Mouse (Mus musculus) left cerebral cortex, postnatal 36 days (tissue): Measurements from ENCODE around the gene Atg101. TPM values are rescaled to one million over a fixed set of nuclear protein-coding genes. Genes with fewer than 3 reads are reported as not detected.
A peak's percentile ranks its signal among the peaks of the same experiment; 100 is the strongest.
"Not testable (repeated sequence)": the region's sequence is repeated elsewhere in the genome, so short reads cannot be mapped to it uniquely, and the experiment has no call there.

Experiments
- DNase-seq, 2 experiments: peaks; one replicate each; pipeline ENCODE4 v3.0.0; 2021 to 2022; ENCODE audit warnings: low spot score in 2 of 2, mixed read lengths in 1 of 2
- intact Hi-C: fragments of 180-260 bp; cut with DNase I; formaldehyde crosslinking; loops from one replicate; pipeline ENCODE4 v1.15.1; 2025
- total RNA-seq, 2 experiments: library from RNA; stranded (reverse); gene quantifications; 2 replicates each; pipeline ENCODE4 v1.2.3; 2021

Gene Atg101
- total RNA-seq, 2 experiments from 2014 or later = 43.5 to 45.5 TPM

DNA sequence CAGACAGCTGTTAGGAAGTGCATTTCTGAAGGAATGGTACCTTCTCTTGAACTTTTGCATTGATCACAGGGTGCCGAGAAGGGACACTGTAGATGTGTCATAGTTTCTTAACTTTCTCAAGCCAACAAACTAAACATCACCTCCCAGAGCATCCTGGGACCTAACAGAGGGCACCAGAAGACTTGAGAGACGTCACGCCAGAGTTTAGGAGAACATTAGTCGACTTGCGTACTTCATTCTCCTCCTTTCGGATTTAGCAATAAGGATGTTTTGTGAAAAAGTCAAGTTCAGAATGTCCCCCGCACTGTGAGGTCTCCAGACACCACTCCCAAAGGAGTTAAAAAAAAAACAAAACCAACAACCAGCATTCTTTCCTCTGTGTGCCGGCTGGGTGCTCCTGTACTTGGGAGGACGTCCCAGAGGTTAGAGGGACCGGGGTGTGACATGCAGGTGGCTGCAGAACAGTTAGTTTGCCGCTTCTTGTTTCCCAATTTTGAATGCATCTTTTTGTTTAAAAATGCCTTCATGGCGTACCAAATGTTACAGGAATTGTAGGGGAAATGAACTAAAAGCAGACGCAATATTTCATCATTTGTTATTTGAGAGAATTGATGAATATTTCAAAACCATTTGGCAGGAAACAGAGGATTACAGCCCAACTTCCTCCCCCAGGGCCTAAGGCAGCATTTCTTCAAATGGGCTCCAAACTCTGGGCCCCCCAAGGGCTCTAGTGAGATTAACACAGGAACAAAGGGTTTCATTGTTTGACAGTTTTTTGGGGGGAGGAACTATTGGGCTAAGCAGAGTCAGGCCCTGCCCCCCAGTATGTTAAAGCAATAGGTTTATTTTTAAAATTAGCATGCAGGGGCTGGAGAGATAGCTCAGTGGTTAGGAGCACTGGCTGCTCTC is 24.6 kb downstream of the Atg101 start:
- intact Hi-C loops = no loop called here

DNA sequence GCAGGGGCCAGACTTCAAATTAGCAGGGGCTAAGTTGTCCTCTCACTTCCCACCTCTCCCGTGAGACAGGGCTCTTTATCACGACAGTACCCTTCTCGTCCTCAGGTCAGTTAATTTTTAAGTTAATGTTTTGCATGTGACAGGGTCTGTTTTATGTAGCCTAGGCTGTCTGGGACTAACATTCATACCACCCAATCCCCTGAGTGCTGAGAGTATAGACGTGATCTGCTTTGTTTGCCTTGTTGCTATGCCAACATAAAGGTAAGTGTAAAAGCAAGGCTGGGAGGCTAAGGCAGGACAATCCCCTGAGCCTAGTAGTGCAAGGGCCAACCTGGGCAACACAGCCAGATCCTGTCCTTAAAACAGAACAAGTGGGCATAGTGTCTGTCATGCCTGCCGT is 25.4 kb downstream of the Atg101 start:
- intact Hi-C loops = no loop called here
- no peak for DNase-seq

More for the DNA sequence above, 24.6 kb downstream of the Atg101 start:
- DNase-seq = no peak

DNA sequence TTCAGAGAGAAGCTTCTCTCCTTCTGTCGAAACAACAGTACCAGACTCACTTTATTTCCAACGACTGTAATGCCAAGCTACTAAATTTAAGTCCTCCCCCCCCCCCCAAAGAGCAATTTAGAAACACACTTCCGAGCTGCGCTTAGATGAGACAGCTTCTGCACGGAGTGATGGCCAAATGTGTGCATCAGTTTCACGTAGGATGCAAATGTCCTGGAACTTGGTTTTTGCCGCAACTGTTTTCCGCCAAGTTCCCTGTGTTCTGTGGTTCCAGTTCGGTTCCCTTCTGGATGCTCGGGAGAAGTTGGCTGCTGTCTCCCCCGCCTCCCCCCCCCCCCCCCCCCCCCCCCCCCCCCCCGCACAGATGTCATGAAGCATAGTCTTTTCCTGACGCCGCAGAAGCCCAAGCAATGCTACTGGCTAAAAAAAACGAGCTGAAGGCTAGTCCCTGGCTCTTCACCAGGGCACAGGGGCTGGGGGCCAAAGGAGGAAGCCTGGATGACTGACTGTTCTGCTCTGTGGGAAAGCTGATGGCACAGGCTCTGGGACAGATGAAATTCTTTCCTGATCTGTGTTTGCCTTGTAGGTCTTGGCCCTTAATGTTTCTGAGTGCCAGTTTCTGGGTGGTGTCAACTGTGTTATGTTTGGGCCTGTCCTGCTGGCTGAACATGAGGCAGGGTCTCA is 27.2 kb downstream of the Atg101 start:
- intact Hi-C loops = no loop called here
- DNase-seq = peak; percentile 41 to 43

DNA sequence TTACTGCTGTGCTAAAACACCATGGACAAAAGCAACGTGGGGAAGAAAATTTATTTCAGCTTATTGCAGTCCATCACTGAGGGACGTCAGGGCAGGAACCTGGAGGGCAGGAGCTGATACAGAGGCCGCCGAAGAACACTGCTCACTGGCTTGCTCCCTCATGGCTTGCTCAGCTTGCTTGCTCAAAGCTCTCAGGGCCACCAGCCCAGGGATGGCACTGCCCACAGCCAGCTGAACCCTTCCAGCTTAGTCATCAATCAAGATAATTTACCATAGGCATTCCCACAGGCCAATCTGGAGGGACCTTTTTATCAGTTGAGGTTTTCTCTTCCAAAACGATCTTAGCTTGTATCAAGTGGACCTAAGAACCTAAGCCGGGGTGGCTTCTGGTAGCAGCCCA is 27.9 kb downstream of the Atg101 start:
- intact Hi-C loops = no loop called here
- DNase-seq = no peak

DNA sequence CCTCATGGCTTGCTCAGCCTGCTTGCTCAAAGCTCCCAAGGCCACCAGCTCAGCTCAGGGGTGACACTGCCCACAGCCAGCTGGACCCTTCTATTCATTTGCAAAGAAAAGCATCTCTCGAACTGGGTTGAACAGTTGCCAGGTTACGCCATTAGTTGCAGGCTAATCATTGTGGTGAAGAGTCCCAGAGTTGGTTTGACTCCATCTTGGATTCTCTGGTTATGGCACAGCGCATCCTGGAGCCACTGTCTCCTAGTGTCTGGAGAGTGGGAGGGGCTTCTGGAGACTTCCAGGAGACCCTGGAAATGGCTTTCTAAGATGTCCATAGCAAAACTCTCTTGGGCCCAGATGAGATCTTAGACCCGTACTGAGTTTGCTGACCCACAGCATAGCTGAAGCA is 31.3 kb downstream of the Atg101 start:
- DNase-seq = no peak
- intact Hi-C loops = loop anchor here (2.0 to 5.0 kb wide), 2 partner anchors 75 to 93 kb away; partner anchors contain the start of gene Grasp

DNA sequence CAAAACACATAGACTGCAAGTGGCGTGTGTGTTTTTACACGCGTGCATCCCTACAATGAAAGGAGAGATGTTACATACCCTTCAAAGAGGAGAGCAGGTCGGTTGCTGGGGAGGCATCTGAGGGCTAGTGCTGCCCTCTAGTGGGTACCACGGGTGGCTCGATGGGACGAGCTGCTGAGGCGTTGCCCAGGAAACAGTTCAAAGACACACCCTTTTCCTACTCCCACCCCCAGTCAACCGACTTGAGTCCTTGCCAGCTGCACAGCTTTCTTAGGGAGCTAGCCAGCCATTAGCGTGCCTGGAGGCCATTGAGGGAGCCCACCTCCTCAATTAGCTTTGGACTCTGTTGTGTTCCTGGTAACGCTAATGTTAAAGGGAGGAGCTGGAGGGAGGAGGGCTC is 31.8 kb downstream of the Atg101 start:
- intact Hi-C loops = loop anchor here (2.0 to 5.0 kb wide), 2 partner anchors 75 to 94 kb away; partner anchors contain the start of gene Grasp
- DNase-seq = peak; percentile 89 to 90

DNA sequence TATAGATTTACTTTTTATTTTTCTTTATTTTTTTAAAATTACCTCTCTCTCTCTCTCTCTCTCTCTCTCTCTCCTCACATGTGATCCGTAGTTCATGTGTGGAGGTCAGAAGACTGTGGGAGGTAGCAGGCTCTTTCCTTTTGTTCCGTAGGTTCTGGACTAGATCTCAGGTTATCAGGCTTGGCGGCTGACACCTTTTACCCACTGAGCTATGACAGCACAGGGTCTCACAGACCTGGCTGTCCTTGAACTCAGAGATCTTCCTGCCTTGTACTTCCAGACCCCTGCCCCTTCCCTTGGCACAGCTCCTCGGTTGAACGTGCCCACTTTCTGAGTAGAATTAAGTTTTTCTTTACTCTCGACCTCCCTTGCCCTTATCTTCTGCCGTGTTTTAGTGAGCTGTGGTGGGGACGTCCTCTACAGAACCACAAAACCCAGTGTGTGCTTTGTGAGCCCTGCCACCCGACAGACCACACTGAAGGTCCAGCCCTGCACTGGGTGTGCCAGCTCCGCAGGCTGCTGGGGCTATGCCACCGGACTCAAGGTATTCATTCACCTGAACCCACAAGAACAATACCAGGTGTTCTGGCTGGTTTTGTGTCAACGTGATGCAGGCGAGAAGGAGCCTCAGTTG is 32.3 kb downstream of the Atg101 start:
- DNase-seq = no peak
- intact Hi-C loops = loop anchor here (5.0 kb wide), 1 partner anchor 94 kb away; the partner anchor contains the start of gene Grasp

DNA sequence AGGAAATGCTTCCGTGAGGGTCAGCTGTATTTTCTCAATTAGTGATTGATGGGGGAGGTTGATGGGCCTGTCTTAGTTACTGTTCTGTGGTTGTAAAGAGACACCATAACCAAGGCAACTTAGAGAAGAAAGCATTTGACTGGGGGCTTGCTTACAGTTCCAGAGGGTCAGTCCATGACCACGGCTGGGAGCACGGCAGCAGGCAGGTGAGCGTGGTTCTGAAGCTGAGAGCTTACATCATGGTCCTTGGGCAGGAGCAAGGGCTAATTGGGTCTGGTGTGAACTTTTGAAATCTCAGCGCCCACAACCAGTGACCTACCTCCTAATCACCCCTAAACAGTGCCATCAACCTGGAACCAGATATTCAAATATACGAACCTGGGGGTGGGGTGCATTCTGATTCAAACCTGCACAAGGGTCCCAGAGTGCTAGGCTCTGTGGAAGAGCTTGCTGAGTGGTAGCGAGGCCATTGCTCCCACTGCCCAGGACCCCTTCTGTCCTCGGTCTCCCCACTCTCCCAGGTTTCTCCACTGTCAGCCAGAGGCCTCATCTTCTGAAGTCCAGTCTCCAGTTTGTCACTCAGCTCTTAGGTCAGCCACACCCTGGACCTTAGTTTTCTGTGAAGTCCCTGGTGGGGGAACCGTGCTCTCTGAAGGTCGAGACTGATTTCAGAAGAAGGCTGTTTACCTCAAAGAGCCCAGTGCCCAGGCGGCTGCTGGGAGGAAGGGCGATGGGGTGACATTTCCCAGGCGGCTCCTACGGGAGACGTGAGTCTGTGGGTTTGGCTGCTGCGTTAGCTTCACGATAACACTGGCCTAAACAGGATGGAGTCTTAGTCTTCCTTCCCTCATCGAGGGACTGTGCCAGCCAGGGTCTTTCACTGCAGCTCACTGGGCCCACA is 33.1 kb downstream of the Atg101 start:
- DNase-seq = no peak
- intact Hi-C loops = loop anchor here (5.0 kb wide), 1 partner anchor 95 kb away; the partner anchor contains the start of gene Grasp

DNA sequence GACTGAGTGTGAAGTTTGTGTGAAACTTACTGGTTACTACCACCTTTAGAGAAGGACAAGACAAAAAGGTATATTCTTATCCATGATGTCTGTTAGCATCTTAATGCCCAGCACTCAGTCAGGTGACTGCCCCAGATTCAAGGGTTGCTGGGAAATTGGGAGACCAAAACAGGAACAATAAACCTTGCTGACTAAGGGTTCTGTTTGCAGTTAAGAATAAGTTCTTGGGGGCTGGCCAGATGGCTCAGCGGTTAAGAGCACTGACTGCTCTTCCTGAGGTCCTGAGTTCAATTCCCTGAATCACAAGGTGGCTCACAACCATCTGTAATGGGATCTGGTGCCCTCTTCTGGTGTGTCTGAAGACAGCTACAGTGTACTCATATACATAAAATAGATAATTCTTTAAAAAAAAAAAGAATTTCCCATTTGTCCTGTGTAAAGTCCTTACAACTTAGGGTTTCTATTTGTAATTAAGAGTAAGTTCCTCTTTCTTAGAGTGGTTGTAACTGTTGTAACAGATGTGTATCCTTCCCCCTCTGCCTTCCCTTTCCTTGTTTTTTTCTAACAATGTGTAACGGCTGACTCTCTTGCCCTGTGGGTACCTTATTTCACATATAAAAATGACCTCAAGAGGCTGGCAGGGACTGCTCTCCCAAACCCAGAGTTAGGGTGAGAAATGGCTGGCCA is 33.9 kb downstream of the Atg101 start:
- intact Hi-C loops = loop anchor here (5.0 kb wide), 1 partner anchor 96 kb away; the partner anchor contains the start of gene Grasp

DNA sequence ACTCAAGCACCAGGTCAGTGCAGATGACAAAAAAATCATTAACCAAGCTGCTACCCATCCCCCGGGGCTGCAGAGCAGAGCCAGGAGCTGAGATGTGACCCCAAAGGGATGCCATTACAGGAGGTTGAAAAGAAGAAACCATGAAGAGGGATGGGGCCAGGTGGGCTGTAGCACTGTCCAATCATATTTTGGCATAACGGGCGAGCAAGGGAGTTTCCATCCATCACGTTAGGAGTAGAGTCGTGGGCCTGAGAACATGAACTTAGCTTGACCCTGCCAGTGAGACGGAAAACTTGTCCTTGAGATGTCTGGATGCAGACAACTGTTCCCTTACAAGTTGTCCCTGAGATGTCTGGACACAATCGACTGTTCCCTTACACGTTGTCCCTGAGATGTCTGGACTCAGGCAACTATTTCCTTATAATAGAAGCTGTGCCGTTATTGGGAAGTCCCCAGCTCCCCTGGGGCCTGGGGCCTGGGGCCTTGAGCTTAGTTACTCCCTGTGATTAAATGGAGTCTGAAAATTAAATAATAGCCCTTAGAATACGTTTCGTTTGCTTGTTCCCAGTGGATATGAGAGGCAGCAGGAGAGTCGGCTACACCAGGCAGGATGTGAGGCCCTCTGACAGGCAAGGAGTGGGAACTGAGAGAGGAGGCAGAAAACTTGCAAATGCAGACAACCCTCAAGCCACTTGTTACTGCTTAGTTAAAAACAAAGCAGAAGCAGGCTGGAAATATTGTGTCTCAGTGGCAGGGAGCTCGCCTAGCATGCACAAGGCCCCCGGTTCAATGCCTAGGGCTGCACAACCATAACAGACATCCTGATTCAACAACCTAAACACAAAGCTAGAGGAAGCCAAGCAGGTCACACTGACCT is 35.1 kb downstream of the Atg101 start:
- intact Hi-C loops = loop anchor here (5.0 kb wide), 1 partner anchor 97 kb away; the partner anchor contains the start of gene Grasp
- no peak for DNase-seq

More for the DNA sequence above, 33.9 kb downstream of the Atg101 start:
- DNase-seq = no peak

DNA sequence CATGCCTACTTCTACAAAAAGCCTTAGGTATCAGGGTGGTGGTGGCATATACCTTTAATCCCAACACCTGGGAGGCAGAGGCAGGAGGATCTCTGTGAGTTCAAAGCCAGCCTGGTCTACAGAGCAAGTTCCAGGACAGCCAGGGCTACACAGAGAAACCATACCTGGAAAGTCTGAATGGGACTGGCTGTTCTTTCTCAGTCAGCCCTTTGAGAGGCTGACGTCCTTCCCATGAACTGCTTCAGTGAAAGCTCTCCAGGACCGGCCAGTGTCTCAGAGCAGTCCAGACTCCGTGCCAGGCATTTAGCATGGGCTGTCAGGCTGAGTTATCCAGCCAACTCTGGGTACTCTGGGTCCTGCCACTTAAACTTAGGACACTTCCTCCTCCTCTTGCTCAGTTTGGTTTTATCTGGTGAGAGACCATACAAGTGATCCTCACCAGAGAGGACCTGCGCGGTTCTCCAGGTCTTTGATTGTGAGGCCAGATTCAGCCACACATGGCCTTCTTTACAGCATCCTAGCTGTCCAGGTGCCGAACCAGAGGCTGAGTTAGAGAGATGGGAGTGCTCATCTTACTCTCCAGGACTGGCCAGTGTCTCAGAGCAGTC is 36.0 kb downstream of the Atg101 start:
- intact Hi-C loops = no loop called here
- no peak for DNase-seq

DNA sequence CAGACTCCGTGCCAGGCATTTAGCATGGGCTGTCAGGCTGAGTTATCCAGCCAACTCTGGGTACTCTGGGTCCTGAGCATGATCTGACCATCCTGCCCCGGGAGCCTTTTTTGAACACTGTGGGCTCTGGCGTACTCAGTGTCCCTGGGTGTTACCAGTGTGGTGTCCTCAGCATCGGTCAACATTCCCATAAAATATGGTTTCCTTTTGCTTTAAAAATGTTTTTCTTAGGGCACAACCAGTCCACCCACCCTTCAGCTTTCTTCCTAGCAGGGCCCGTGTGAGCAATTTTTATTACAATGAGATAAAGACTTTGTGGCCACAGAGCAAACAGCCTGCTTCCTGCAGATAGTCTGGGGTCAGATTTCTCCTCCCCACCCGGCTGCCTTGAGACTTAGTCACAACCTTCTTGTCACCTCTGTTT is 36.6 kb downstream of the Atg101 start:
- DNase-seq = no peak
- intact Hi-C loops = no loop called here

DNA sequence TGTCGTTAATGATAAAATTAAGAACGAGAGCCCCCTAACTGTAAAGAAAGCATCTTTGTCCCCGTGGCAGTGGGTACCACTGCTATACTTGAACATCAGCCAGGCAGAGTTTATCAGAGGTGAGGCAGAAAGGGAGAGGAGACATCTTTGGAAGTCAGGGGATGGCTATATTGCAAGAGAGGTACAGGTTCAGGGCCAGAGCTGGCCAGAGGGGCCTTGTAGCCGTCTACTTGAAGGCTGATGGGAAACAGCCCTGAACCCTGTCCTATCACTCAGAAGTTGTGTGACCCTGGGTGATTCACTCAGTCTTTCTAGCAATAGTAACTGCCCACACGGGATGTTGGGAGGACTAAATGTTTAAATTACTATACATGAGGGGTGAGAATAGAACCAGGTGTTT is 37.1 kb downstream of the Atg101 start:
- no peak for DNase-seq
- intact Hi-C loops = no loop called here

DNA sequence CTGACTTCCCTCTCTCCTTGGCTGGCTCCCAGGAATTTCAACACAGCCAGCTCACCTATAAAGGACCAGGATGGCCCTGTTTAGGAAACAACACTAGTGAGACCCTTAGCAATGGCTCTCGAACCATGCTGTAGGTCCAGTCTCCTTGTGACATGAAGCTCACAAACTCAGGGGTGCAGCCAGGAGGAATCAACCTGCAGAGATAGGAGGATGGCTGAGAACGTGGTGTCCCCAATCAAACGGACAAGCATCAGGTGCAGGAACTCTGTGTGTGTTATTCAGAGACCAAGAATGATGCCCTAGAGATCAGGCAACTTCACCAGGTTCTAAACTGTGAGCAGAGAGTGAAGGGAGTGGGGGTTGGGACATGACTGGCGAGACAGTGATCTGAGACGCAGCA is 38.0 kb downstream of the Atg101 start:
- intact Hi-C loops = no loop called here
- no peak for DNase-seq

DNA sequence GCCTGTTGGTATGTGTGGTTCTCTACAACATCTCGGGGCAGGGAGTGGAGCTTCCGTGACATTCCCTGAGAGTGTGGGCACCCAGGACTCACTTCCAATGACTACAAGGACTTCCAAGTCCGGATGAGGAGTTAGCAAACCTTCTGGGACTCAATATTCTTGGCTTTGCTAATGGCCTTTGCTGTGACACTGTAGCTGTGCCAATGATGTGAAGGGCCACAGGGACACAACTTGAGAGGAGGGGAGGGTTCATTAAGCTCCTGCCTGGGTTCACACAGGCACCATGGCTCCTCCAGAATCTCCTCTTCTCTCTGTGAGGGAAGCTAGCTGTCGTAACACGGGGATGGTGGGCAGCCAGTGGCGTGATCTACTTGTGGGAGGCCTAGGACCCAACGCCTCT is 38.6 kb downstream of the Atg101 start:
- intact Hi-C loops = no loop called here
- no peak for DNase-seq

DNA sequence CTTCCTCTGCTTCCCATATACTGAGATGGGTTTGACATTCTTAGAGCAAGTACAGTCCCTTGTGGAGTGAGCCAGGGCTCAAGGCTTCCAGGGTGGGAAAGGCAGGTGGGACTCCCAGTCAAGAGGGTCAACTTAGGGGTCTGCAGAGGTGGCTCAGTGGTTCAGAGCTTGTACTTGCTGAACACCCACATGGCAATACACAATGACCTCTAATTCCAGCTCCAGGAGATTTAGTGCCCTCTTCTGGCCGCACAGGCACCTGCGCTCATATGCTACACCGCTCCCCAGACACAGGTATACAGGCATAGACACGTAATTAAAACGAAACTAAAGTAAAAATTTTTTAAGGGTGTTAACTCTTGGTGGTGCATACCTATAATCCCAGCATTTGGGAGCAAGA is 39.4 kb downstream of the Atg101 start:
- no peak for DNase-seq

DNA sequence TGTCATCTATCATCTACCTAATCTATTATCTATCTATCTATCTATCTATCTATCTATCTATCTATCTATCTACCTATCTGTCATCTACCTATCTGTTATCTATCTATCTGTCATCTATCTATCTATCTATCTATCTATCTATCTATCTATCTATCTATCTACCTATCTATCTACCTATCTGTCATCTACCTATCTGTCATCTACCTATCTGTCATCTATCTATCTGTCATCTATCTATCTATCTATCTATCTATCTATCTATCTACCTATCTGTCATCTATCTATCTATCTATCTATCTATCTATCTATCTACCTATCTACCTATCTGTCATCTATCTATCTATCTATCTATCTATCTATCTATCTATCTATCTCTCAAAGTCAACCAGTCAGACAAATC is 40.3 kb downstream of the Atg101 start:
- intact Hi-C loops = not testable (repeated sequence)

More for the DNA sequence above, 39.4 kb downstream of the Atg101 start:
- intact Hi-C loops = no loop called here

More for the DNA sequence above, 40.3 kb downstream of the Atg101 start:
- not testable (repeated sequence) for DNase-seq
